Mouse (Mus musculus) E14TG2a.4 (cell line): ENCODE results near the gene Crat.

Experiments used
- H3K27me3 ChIP-seq: 2 replicates; pipeline ENCODE4 v1.6.1; 2014; ENCODE audit warnings: low read length, control low read depth; ENCODE audit not compliant: insufficient read depth
- H3K36me3 ChIP-seq: 2 replicates; pipeline ENCODE4 v1.6.1; 2014; ENCODE audit warnings: low read length, control low read depth; ENCODE audit not compliant: insufficient read depth
- H3K4me1 ChIP-seq: replicated peaks from 2 replicates; pipeline ENCODE4 v1.6.1; 2014; ENCODE audit warnings: low read depth, low read length, control low read depth
- H3K4me3 ChIP-seq: replicated peaks from 2 replicates; pipeline ENCODE4 v1.5.1; 2014; ENCODE audit warnings: mild to moderate bottlenecking, low read length
- H3K9me3 ChIP-seq: 2 replicates; pipeline ENCODE4 v1.6.1; 2014; ENCODE audit warnings: low read length, control low read depth
- CTCF ChIP-seq: conservative IDR thresholded peaks from 2 replicates; pipeline ENCODE4 v1.5.1; 2014; ENCODE audit warnings: low read length
- NANOG ChIP-seq: IDR thresholded peaks from 2 replicates; pipeline ENCODE4 v1.6.1; 2014; ENCODE audit warnings: borderline replicate concordance, low read length, mixed read lengths
- POU5F1 ChIP-seq: IDR thresholded peaks from 2 replicates; pipeline ENCODE4 v1.6.1; 2014; ENCODE audit warnings: low read length, borderline replicate concordance

Gene Crat

DNA sequence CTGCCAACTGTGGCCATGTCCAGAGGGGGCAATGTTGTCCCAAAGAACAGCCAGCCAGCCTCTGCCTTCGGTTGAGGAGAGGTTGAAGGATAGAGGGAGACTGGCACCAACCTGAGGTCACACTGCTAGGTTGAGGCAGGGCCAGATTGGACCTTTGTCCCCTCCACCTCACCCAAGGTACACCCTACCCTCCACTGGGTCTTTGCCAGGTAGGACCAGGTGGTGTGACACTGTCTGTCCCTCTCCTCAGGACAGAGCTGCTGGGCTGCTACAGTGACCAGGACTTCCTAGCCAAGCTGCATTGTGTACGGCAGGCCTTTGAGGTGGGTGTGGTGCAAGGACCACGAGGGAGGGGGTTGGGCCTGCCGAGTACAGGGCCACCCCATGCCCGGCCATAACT is 37.9 kb downstream of the Crat start:
- no peaks in the 10 kb centered on the region for H3K9me3 ChIP-seq
- H3K36me3 ChIP-seq = peaks cover 96% of the 10 kb centered on the region
- TF ChIP-seq NANOG = no peak
- TF ChIP-seq CTCF = no peak
- TF ChIP-seq POU5F1 = no peak
- peaks cover 23% of the 10 kb centered on the region for H3K4me1 ChIP-seq
- no peaks in the 10 kb centered on the region for H3K27me3 ChIP-seq
- H3K4me3 ChIP-seq = no peak overlapping the region

DNA sequence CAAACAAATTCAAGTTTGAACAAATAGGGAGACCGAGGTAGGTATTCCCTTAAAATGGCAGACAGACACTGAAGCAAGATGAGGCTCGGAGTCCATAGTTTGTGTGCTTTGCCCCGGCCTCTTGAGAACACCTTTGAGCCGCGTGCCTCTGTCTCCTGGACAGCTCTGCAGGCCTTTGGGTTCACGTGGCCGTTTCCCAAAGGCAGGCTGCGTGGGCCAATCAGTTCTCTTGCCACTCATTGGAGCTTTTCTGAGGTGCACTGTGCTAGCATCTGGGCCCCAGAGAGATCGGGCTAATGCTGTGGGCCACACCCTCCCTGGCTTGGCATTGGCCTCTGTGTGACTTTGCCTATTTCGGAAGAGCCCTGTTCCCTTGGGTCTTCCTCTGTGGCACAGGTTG is 39.7 kb downstream of the Crat start:
- Histone ChIP-seq H3K4me3 (no peak overlapping the region), H3K36me3 (peaks cover 96% of the 10 kb centered on the region), H3K27me3 (no peaks in the 10 kb centered on the region), H3K9me3 (no peaks in the 10 kb centered on the region), H3K4me1 (peaks cover 27% of the 10 kb centered on the region)
- no peak for TF ChIP-seq CTCF
- no peak for TF ChIP-seq POU5F1
- no peak for TF ChIP-seq NANOG

DNA sequence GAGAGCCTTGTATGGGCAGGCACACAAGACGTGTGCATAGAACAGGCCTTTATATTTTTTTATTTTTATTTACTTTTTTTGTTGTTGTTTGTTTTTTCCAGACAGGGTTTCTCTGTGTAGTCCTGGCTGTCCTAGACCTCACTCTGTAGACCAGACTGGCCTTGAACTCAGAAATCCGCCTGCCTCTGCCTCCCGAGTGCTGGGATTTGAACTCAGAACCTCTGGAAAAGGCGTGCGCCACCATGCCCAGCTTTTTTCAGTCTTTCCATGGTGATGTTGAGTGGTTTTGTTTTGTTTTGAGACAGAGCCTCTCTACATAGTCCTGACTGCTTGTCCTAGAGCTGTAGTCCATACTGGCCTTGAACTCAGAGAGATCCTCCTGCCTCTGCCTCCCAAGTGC is 42.9 kb downstream of the Crat start:
- H3K4me1 ChIP-seq = peaks cover 40% of the 10 kb centered on the region
- TF ChIP-seq POU5F1 (no peak), NANOG (no peak), CTCF (no peak)
- H3K9me3 ChIP-seq = no peaks in the 10 kb centered on the region

DNA sequence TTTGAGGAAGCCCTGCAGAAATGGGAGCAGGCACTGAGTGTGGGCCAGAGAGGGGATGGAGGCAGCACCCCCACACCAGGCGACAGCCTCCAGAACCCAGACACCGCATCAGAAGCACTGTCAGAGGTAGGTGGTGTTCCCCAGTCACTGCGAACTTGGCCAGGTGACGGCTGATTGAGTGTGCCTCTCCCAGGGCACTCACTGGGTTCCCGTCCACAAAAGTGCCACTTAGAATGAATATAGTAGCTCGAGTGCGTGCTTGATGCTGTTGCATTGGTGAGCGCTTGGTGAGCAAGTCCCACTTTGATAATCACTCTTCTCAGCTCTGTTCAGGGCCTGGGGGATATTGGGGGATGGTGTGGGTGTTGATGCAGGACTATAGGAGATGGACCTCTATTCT is 44.1 kb downstream of the Crat start:
- H3K27me3 ChIP-seq = no peaks in the 10 kb centered on the region
- H3K4me1 ChIP-seq = peaks cover 43% of the 10 kb centered on the region
- H3K36me3 ChIP-seq = peaks cover 98% of the 10 kb centered on the region
- H3K4me3 ChIP-seq = no peak overlapping the region
- no peaks in the 10 kb centered on the region for H3K9me3 ChIP-seq
- no peak for TF ChIP-seq CTCF
- TF ChIP-seq NANOG = no peak
- no peak for TF ChIP-seq POU5F1

More for the DNA sequence above, 42.9 kb downstream of the Crat start:
- H3K36me3 ChIP-seq = peaks cover 98% of the 10 kb centered on the region
- no peaks in the 10 kb centered on the region for H3K27me3 ChIP-seq
- no peak overlapping the region for H3K4me3 ChIP-seq

DNA sequence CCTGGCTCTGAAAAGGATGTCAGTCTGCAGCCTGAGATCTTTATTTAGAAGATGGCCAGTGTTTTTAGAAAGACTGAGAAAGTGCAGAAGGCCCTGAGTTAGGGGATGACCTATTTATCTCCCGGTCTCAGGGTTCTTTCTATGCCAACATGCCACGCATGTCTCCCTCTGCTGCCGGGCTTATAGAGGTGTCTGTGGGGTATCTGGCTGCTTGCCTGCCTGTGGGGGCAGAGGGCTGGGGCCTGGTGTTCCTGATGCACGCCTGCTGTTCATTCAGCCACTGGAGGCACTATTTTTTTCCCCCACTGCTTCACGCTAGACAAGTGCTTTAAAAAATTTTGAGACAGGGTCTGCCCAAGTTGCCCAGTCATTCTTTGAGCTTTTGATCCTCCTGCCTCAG is 49.4 kb downstream of the Crat start:
- peaks cover 55% of the 10 kb centered on the region for H3K4me1 ChIP-seq
- H3K36me3 ChIP-seq = peaks cover 59% of the 10 kb centered on the region
- TF ChIP-seq POU5F1 (no peak), NANOG (no peak), CTCF (no peak)
- no peaks in the 10 kb centered on the region for H3K27me3 ChIP-seq
- H3K4me3 ChIP-seq = no peak overlapping the region
- H3K9me3 ChIP-seq = peaks cover 5% of the 10 kb centered on the region

DNA sequence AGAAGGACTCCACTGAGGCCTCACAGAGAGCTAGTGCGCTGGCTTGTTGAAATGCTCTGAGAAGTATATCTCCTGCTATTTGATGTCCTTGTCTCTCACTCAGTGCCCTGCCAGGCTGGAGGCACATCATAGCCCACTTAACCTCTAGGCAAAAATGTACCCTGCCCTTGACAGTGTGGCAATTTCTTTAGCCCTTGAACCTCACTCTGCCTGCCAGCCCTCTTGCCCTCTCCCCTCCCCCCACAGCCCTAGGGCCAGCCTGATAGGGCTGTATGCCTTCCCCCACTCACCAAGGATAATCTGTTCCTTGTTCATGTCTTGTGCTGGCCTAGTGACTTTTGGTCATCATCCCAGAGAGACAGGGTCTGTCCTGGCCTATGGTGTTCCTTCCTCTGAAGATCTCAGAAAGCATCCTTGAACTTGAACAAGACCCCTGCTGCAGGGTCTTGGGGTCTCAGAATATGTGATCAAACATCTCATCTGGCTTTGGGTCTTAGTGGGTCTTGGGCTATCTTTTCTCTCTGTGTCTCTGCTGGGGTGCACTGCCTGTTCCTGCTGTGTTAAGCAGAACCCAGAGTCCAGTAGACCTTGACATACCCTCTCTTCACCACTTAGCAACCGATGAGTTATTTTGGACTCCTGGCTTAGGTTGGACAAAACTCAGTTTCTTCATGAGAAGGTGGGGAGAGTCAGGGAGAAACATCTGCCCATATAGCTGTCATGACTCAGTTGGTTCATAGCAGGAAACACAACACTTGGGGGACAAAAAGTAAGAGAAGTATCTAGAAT is 50.1 kb downstream of the Crat start:
- Histone ChIP-seq H3K4me3 (peak overlapping the region; percentile 100), H3K4me1 (peaks cover 48% of the 10 kb centered on the region), H3K27me3 (no peaks in the 10 kb centered on the region), H3K9me3 (peaks cover 5% of the 10 kb centered on the region), H3K36me3 (peaks cover 52% of the 10 kb centered on the region)
- TF ChIP-seq CTCF = no peak
- TF ChIP-seq POU5F1 = no peak
- no peak for TF ChIP-seq NANOG

DNA sequence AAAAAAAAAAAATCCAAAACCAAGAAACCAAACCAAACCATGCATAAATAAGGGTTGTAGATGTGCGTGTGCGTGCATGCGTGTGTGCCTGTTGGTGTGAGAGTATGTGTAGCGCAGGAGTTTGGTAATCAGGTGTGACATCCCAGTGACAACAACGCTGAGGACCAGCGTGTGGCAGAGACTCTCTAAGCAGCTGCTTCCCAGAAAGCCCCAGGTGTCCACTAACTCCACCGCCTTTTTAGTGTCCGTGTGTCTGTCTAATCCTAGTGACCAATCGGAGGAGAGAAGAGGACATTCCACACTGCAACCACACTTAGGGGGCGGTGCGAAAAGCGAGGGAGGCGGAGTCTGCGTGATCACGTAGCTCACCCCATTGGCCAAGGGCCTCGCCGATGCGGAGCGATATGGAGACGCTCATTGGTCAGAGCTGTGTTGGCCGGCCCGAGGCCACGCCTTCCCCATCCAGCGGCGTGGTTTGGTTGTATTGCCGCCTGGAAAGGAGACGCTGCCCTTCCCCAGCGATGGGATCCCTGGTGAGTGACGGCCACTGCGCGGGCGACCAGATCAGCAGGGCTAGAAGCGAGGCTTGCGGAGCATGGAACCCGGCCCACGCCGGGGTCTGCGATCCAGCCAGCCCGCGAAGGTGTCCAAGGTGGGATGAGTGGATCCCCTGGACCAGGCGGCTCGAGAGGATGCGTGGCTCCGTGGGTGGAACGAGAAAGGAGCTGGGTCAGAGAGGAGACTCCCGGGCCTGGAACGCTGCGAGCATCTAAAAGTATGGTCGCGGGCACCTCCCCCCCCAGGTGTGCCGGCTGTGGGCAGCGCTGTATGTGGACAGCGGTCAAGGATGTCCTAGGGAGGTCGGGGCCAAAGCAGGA is 51.6 kb downstream of the Crat start, which contains the start of gene Miga2:
Miga2 (plus strand) TSS at position 461 of the 878 bp plus-strand sequence.
- Histone ChIP-seq H3K4me3 (peak within 1 kb of the TSS; percentile 100), H3K27me3 (no peaks in the 10 kb centered on the region), H3K9me3 (peaks cover 5% of the 10 kb centered on the region), H3K4me1 (peaks cover 44% of the 10 kb centered on the region), H3K36me3 (peaks cover 38% of the 10 kb centered on the region)
- TF ChIP-seq NANOG (no peak), CTCF (no peak), POU5F1 (no peak)

DNA sequence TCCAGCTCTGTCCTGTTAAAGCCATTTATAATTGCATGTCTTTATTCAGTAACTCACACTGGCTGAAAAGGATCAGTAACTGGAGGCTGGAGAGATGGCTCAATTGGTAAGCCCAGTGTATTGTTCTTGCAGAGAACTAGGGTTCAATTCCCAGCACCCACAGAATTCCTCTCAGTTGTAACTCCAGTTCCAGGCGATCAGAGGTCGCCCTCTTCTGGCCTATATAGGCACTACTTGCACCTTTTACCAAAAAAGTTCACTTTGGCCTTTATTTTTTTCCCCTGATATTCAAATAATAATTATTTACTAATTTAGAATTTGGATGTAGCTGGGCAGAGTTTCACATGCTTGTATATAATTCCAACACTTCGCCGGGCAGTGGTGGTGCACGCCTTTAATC is 52.7 kb downstream of the Crat start:
- Histone ChIP-seq H3K27me3 (no peaks in the 10 kb centered on the region), H3K36me3 (peaks cover 26% of the 10 kb centered on the region), H3K4me1 (peaks cover 47% of the 10 kb centered on the region), H3K4me3 (no peak overlapping the region), H3K9me3 (peaks cover 5% of the 10 kb centered on the region)
- TF ChIP-seq NANOG (no peak), CTCF (peak; percentile 84)
